Mouse (Mus musculus) urinary bladder, adult 18-20 months (tissue): ENCODE measurements around the gene Olfr1101.

Experiments used
- DNase-seq, 2 experiments: peaks; one replicate each; pipeline ENCODE4 v3.0.0; 2022; ENCODE audit warnings: low spot score in 2 of 2, mixed read lengths in 2 of 2

The Olfr1101 gene

GRCm38 (mm10) chr2:86991121-86991520, at the start of gene Olfr1101:
TSS of gene Olfr1101 (minus strand) at chr2:86991221.
- no peak for DNase-seq

- no peak for DNase-seq
These were observed 45.4 kb upstream of the Olfr1101 start, which contains the start of gene Olfr1105 for GRCm38 (mm10) chr2:87036431-87036830. TSS of gene Olfr1105 (minus strand) at chr2:87036531.

DNA sequence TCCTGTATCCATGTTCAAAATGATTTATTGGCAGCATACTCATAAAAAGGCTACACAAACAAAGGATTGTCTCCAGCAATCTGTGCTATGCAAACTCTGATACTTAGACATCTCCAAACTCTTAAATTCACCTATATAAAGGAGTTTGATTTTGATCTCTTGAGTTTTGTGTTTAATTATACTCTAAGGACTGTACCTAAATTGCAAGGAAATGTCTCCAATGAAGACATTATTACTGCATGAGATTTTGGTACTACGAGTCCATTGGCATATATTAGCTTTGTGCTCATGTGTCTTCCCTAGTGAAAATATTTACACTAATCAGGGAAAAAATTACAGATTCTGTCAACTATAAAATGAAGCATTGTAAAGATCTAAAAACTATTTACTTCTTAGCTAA, 36.0 kb upstream of the Olfr1101 start, which contains the start of gene Olfr1104:
Gene Olfr1104 (minus strand): TSS at position 101 of the 400 bp plus-strand sequence.
- DNase-seq, result no peak

- DNase-seq, result no peak
These were observed 7.1 kb upstream of the Olfr1101 start, which contains the start of gene Olfr1102 for GRCm38 (mm10) chr2:86998098-86998497. TSS of gene Olfr1102 (plus strand) at chr2:86998398.

GRCm38 (mm10) chr2:86979854-86980253, 11.2 kb downstream of the Olfr1101 start, which contains the start of gene Olfr1100:
TSS of gene Olfr1100 (minus strand) at chr2:86979954.
- no peak for DNase-seq

DNA sequence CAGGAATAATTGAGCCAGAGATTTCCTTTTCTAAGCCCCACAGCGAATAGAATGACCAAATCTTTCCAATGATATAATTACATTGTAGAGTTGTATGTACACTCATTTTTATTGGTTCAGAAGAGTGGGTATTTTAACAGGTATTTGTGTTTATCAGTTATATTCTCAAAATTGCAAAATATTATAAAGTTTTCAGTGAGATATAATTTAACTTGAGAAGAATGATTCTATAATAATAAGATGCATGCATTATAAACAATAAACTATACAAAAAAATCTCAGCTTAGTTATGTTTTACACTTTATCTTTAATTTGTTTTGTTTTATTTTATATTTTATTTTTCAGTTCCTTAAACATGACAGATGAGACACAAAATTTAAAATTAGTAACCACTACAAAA, 30.4 kb downstream of the Olfr1101 start, which contains the start of gene Olfr1099:
Gene Olfr1099 (minus strand): TSS at position 101 of the 400 bp plus-strand sequence.
- no peak for DNase-seq
